Mouse (Mus musculus) spleen, adult 2 months (tissue): ENCODE data around the gene Ciart. TPM values are rescaled to one million over a fixed set of nuclear protein-coding genes. Genes with fewer than 3 reads are reported as not detected.
"Not testable (repeated sequence)": the region's sequence is repeated elsewhere in the genome, so short reads cannot be mapped to it uniquely, and the experiment has no call there.

Experiments
- DNase-seq, 2 experiments: peaks; one replicate each; pipeline versions ENCODE4 v3.0.0 to v3.0.0-alpha.2; 2012 to 2021; ENCODE audit warnings: low spot score in 2 of 2, low read depth in 1 of 2
- H3K27ac ChIP-seq: fragments of 200-500 bp; 2 replicates; pipeline ENCODE4 v1.5.1; 2012; ENCODE audit warnings: low read length, inconsistent platforms; ENCODE audit not compliant: insufficient read depth
- H3K27me3 ChIP-seq: fragments of 200-500 bp; 2 replicates; pipeline ENCODE4 v1.6.1; 2012; ENCODE audit warnings: mild to moderate bottlenecking, moderate library complexity, low read length, inconsistent platforms; ENCODE audit not compliant: control insufficient read depth, insufficient read depth
- H3K36me3 ChIP-seq: fragments of 200-500 bp; 2 replicates; pipeline ENCODE4 v1.6.1; 2012; ENCODE audit warnings: mild to moderate bottlenecking, low read length, inconsistent platforms; ENCODE audit not compliant: control insufficient read depth, insufficient read depth
- H3K4me1 ChIP-seq: fragments of 200-500 bp; 2 replicates; pipeline ENCODE4 v1.6.1; 2011; ENCODE audit warnings: inconsistent platforms; ENCODE audit not compliant: control insufficient read depth, insufficient read depth, insufficient read length
- H3K4me3 ChIP-seq: fragments of 200-500 bp; 2 replicates; pipeline ENCODE4 v1.5.1; 2011; ENCODE audit warnings: mild to moderate bottlenecking, inconsistent platforms; ENCODE audit not compliant: insufficient read depth, insufficient read length; ENCODE audit errors: extremely low read depth
- CTCF ChIP-seq: fragments of 200-500 bp; IDR thresholded peaks from 2 replicates; pipeline ENCODE4 v1.5.1; 2011; ENCODE audit warnings: mild to moderate bottlenecking, inconsistent platforms; ENCODE audit not compliant: insufficient read depth, insufficient read length, insufficient replicate concordance; ENCODE audit errors: extremely low read depth
- POLR2A ChIP-seq: fragments of 200-500 bp; IDR thresholded peaks from 2 replicates; pipeline ENCODE4 v1.6.1; 2011; ENCODE audit warnings: low read depth, low read length, inconsistent platforms
- WGBS: fragments of 180-500 bp; shearing (Covaris S2); methylation state at CpG from one replicate; pipeline ENCODE4 v1.1.7; 2018; 5-methylcytosine and 5-hydroxymethylcytosine counted together
- polyA plus RNA-seq: library from polyadenylated mRNA; depleted of rRNA; stranded (reverse); fragments of >200 nt; gene quantifications from 2 replicates; pipeline ENCODE4 v1.2.3, GENCODE M21; 2012

The Ciart gene
- polyA plus RNA-seq, 1 experiment: 3.8 TPM

GRCm38 (mm10) chr3:95902373-95902625 lies 20.2 kb upstream of the Ciart start:
- Histone ChIP-seq H3K36me3 (no peaks in the 10 kb centered on the region), H3K27me3 (peaks cover 15% of the 10 kb centered on the region), H3K27ac (no peak overlapping the region), H3K4me1 (peaks cover 7% of the 10 kb centered on the region; the same call in 1 of the 2 replicates), H3K4me3 (no peak overlapping the region)
- TF ChIP-seq CTCF (no peak), POLR2A (no peak)
- no peak for DNase-seq

DNA sequence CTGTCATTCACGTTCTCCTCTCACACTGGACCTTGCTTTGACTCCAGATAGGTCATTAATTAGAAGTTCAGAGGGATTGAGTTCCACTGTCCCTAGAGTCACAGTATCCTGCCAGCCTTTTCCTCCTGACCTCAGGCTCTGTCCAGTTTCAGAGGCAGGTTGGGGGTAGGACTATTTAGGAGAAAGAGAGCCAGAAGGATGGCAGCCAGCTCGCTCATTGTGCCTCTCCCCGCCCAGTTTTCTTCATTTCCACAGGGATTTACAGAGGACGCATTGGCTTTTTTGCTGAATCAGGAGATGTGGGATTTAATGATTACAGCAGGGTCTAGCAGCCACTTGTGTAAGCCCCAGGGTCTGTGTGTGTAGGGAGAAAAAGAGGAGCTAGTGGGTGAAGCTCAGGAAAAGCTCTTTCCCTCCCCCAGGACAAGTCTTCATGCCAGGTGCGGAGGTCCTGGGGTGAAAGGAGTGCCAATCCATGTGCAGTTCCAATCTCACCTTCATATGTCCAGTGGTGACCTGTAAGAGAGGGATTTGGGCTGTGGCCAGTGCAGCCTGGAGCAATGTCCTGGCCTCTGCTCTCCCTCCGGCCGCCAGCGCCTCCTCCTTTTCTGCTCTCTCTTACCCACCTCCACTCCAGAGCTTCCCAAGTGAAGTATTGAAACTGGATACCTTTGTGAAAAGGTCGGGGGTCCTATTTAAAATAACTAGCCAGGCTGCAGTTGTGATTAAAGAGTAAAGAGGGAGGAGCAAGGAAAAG lies 19.7 kb upstream of the Ciart start:
- Histone ChIP-seq H3K36me3 (no peaks in the 10 kb centered on the region), H3K4me1 (peaks cover 7% of the 10 kb centered on the region; the same call in 1 of the 2 replicates), H3K27me3 (peaks cover 15% of the 10 kb centered on the region), H3K4me3 (no peak overlapping the region), H3K27ac (no peak overlapping the region)
- TF ChIP-seq POLR2A (no peak), CTCF (no peak)
- no peak for DNase-seq
- 80% methylated on average over 9 of the region's 9 CpGs for WGBS

DNA sequence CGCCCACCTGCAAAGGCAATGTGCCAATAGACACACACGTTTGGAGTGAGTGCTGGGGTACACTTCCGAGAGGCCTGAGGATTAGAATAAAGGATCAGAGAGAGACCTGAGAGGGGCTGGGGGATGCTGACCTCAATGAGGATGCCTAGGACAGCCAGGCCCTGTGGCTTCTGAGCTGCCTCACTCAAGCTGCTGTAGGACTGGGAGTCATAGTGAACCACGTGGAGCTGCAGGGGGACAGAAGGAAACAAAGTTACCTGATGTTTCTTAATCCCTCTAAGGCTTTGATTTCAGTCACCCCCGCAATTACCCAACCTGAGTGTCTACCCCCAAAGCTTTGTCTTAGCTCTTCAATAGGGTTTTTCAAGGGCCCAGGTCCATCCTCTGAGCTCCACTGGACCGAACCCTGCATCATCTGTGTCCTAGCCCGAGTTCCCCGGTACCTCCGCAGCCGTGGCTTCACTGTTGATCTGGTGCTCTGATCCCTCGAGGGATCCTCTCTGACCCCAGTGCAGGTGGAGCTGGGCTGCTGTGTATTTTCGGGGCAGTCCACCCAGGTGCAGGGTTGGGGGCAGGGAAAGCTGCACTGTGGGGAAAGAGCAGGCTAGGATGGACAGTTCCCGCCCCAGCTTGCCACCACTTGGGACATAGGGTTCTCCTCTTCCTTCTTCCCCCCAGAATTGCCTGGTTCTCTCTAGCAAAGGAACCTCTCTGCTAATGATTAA lies 17.9 kb upstream of the Ciart start:
- Histone ChIP-seq H3K36me3 (no peaks in the 10 kb centered on the region), H3K4me3 (no peak overlapping the region), H3K27me3 (peaks cover 8% of the 10 kb centered on the region), H3K27ac (no peak overlapping the region), H3K4me1 (0 out of 2 replicates have a peak, but pooled peaks cover 3% of the 10 kb centered on the region)
- no peak for DNase-seq
- TF ChIP-seq POLR2A (no peak), CTCF (no peak)
- WGBS: 66% methylated on average over 13 of the region's 13 CpGs

- not testable (repeated sequence) for H3K27me3 ChIP-seq, H3K4me3 ChIP-seq, H3K27ac ChIP-seq, DNase-seq, H3K36me3 ChIP-seq
- H3K4me1 ChIP-seq: peaks cover 14% of the 10 kb centered on the region; the same call in 1 of the 2 replicates
- WGBS: 95% methylated on average over 7 of the region's 7 CpGs
Observed at GRCm38 (mm10) chr3:95895501-95895900, 13.4 kb upstream of the Ciart start.

DNA sequence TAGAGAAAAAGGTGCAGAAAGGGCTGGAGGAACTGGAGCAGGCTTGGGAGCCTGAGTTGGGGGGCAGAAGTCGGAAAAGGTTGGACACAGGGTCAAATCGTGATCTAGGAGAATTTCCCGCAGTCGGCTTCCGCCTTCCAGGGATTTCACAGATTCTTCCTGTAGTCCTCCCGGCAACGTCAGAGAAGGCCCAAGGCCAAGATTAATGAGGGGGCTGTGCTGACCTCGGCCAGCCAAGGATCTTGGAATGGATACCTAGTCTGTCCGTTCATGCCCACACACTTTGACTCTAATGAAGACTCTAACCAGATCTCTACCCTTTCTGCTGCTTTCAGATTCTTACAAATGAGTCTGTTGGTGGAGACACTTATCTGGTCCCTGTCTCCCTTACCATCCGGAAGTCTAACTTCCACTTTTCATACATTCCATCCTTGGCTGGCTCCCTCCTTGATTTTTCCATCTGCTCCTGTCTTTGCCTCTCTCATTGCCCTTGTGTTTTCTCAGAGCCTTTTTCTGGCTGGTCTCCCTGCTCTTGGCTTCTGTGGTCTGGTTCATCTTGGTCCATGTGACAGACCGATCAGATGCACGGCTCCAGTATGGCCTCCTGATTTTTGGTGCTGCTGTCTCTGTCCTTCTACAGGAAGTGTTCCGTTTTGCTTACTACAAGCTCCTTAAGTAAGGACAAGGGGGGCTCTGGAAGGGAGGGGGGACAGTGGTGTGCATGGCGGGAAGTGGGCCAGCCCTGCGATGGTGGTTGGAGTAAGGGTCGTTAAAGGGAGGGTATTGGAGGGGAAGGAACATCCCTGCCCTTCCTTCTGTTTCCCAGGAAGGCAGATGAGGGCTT lies 12.5 kb upstream of the Ciart start:
- Histone ChIP-seq H3K36me3 (no peaks in the 10 kb centered on the region), H3K4me1 (peaks cover 14% of the 10 kb centered on the region; the same call in 1 of the 2 replicates), H3K27ac (peak overlapping the region; percentile 68), H3K27me3 (no peaks in the 10 kb centered on the region), H3K4me3 (peak overlapping the region; percentile 65)
- 7% methylated on average over 16 of the region's 16 CpGs for WGBS
- TF ChIP-seq CTCF: no peak
- TF ChIP-seq POLR2A: no peak
- DNase-seq: peak in 1 of 2 experiments; percentile 11

GRCm38 (mm10) chr3:95893606-95894316 lies 11.7 kb upstream of the Ciart start, which contains the start of gene Aph1a:
Gene Aph1a (plus strand): TSS chr3:95893969.
- DNase-seq: peak; percentile 95
- WGBS: 1% methylated on average over 28 of the region's 43 CpGs
- Histone ChIP-seq H3K4me1 (peaks cover 14% of the 10 kb centered on the region; the same call in 1 of the 2 replicates), H3K27ac (peak within 1 kb of the TSS; percentile 71), H3K4me3 (peak within 1 kb of the TSS; percentile 65)
- TF ChIP-seq POLR2A: peak; percentile 24; the same call in 1 of the 2 replicates
- not testable (repeated sequence) for H3K27me3 ChIP-seq, H3K36me3 ChIP-seq
